Mouse (Mus musculus) mouse trophoblast stem cell (cell line): ENCODE data around the gene Cryzl2.

Experiments
- in situ Hi-C, 2 experiments: fragments of 300-500 bp; cut with MseI, MboI; formaldehyde crosslinking; loops; 2 replicates in 1 of 2; 3 replicates in 1 of 2; pipeline ENCODE4 v1.15.1; 2025

The Cryzl2 gene

GRCm38 (mm10) chr1:157532826-157533460 lies 74.6 kb downstream of the Cryzl2 start:
- in situ Hi-C loops = no loop called here

DNA sequence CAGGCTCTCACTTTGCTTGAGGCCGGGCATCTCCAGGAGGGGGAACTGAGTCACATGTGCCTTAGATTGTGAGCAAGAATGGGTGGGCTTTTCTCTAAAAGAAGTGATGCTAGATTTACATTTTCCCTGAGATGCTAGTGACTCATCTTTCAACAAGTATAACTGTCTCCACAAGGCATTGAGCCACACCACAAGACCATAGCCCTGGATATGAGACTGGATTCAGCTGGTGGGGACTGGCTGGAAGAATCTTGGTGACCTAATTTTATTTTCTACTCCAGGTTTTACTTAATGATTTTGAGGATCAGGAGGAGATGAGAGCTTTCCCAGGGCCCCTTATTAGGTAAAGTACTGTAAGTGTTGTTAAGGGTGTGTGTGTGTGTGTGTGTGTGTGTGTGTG lies 77.2 kb downstream of the Cryzl2 start:
- in situ Hi-C loops = no loop called here

DNA sequence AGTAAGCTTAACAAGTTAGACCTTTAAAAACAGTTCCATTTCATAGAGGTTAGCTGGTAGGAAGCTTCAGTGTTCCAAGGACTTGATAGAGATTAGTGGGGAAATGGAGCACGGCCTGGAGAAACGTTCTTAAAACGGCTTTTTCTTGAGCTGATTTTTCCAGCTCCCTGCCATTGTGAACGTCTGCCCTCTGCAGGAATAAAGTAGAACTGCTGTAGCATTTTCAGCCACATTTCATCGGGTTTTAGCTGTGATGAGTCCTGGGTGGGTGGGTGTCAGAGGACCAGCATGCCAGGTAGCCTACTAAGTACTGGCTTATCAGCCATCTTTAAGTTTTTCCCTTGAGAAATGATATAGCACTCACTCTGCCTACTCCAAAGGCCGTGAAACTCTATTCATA lies 78.1 kb downstream of the Cryzl2 start:
- in situ Hi-C loops = no loop called here

GRCm38 (mm10) chr1:157537636-157538035 lies 79.3 kb downstream of the Cryzl2 start:
- in situ Hi-C loops = no loop called here
